Mouse (Mus musculus) lung, postnatal 0 days (tissue): Measurements from ENCODE around the gene Sdhb.

Source experiments
- CTCF ChIP-seq: IDR thresholded peaks from 2 replicates; pipeline ENCODE4 v1.5.1; 2016; ENCODE audit warnings: antibody characterized with exemption, mild to moderate bottlenecking
- EP300 ChIP-seq: IDR thresholded peaks from 2 replicates; pipeline ENCODE4 v1.6.1; 2016; ENCODE audit warnings: antibody characterized with exemption, mild to moderate bottlenecking, control low read depth

DNA sequence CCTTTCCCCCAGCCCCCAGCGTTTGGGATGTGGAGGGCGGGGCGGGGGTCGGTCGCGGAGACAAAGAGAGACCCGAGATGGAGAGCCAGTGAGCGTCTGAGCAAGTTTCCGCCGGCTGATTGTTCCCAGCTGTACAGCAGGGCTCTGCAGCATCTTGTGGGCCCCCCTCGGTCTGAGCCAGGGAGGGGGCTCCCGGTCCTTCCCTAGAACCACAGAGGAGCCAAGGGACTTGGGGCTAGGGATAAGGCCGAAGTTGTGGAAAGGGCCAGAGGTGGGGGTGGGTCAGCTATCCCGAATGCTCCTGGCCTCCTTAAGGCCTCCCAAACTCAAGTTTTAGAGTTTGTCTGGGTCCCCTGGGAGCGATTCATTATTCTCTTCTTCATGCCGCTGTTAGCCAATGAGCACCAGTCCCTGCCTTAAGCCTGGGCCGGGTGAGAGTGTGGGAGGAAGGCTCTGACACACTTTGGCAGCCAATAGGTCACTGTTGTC lies 50.0 kb downstream of the Sdhb start:
- no peak for TF ChIP-seq CTCF
- TF ChIP-seq EP300 = no peak
